Mouse (Mus musculus): ENCODE results near the gene Khdc3. TPM values are rescaled to one million over a fixed set of nuclear protein-coding genes. Genes with fewer than 3 reads are reported as not detected.
"Not testable (repeated sequence)": the region's sequence is repeated elsewhere in the genome, so short reads cannot be mapped to it uniquely, and the experiment has no call there.

Khdc3 gene
- total RNA-seq, 2 experiments from 2014 or later = not detected

- no peak for DNase-seq
- intact Hi-C loops (cut with DNase I; ENCODE audit: low total_unique reads) = loop anchor here (10.0 kb wide), 1 partner anchor 127 kb away; no protein-coding TSS in a partner anchor
Observed at GRCm38 (mm10) chr9:73091747-73092146, 9.9 kb upstream of the Khdc3 start.

- intact Hi-C loops (cut with DNase I; ENCODE audit: low total_unique reads) = loop anchor here (10.0 kb wide), 1 partner anchor 130 kb away; no protein-coding TSS in a partner anchor
- no peak for DNase-seq
Observed at GRCm38 (mm10) chr9:73094580-73094979, 7.1 kb upstream of the Khdc3 start.

- intact Hi-C loops (cut with DNase I; ENCODE audit: low total_unique reads) = loop anchor here (10.0 kb wide), 1 partner anchor 133 kb away; no protein-coding TSS in a partner anchor
- DNase-seq = no peak
Observed at GRCm38 (mm10) chr9:73097898-73098297, 3.7 kb upstream of the Khdc3 start.

GRCm38 (mm10) chr9:73102181-73102580 is 545 bp downstream of the Khdc3 start, which contains the start of gene Gm20509:
Gene Gm20509, plus strand, starts transcription at chr9:73102470.
- DNase-seq = no peak
- intact Hi-C loops (cut with DNase I; ENCODE audit: low total_unique reads) = no loop called here

GRCm38 (mm10) chr9:73103159-73103879 is 1.7 kb downstream of the Khdc3 start:
- intact Hi-C loops (cut with DNase I; ENCODE audit: low total_unique reads) = no loop called here
- peak; percentile 66 for DNase-seq

GRCm38 (mm10) chr9:73103880-73104198 is 2.2 kb downstream of the Khdc3 start:
- intact Hi-C loops (cut with DNase I; ENCODE audit: low total_unique reads) = no loop called here
- no peak for DNase-seq

GRCm38 (mm10) chr9:73105141-73105540 is 3.5 kb downstream of the Khdc3 start:
- DNase-seq = no peak
- intact Hi-C loops (cut with DNase I; ENCODE audit: low total_unique reads) = no loop called here

- DNase-seq = no peak
- intact Hi-C loops (cut with DNase I; ENCODE audit: low total_unique reads) = no loop called here
Observed at GRCm38 (mm10) chr9:73105771-73106170, 4.1 kb downstream of the Khdc3 start.

GRCm38 (mm10) chr9:73112919-73113906 is 11.6 kb downstream of the Khdc3 start, which contains the start of gene Rsl24d1:
Gene Rsl24d1, plus strand, starts transcription at chr9:73113426.
- intact Hi-C loops (cut with DNase I; ENCODE audit: low total_unique reads) = no loop called here
- DNase-seq = peak; percentile 80

GRCm38 (mm10) chr9:73116704-73117103 is 15.1 kb downstream of the Khdc3 start:
- intact Hi-C loops (cut with DNase I; ENCODE audit: low total_unique reads); DNase-seq: not testable (repeated sequence)

GRCm38 (mm10) chr9:73118012-73118411 is 16.4 kb downstream of the Khdc3 start:
- intact Hi-C loops (cut with DNase I; ENCODE audit: low total_unique reads) = no loop called here

GRCm38 (mm10) chr9:73121735-73122134 is 20.1 kb downstream of the Khdc3 start:
- intact Hi-C loops (cut with DNase I; ENCODE audit: low total_unique reads) = no loop called here
- no peak for DNase-seq

More at GRCm38 (mm10) chr9:73118012-73118411, 16.4 kb downstream of the Khdc3 start:
- no peak for DNase-seq

GRCm38 (mm10) chr9:73125043-73125570 is 23.5 kb downstream of the Khdc3 start:
- intact Hi-C loops (cut with DNase I; ENCODE audit: low total_unique reads) = no loop called here

GRCm38 (mm10) chr9:73127457-73127856 is 25.8 kb downstream of the Khdc3 start:
- no peak for DNase-seq
- intact Hi-C loops (cut with DNase I; ENCODE audit: low total_unique reads) = no loop called here

More at GRCm38 (mm10) chr9:73125043-73125570, 23.5 kb downstream of the Khdc3 start:
- DNase-seq = no peak

- intact Hi-C loops (cut with DNase I; ENCODE audit: low total_unique reads) = no loop called here
- no peak for DNase-seq
Observed at GRCm38 (mm10) chr9:73129875-73130274, 28.2 kb downstream of the Khdc3 start.

- no peak for DNase-seq
- intact Hi-C loops (cut with DNase I; ENCODE audit: low total_unique reads) = no loop called here
Observed at GRCm38 (mm10) chr9:73130529-73130928, 28.9 kb downstream of the Khdc3 start.

- no peak for DNase-seq
- intact Hi-C loops (cut with DNase I; ENCODE audit: low total_unique reads) = no loop called here
Observed at GRCm38 (mm10) chr9:73137341-73137886, 35.8 kb downstream of the Khdc3 start.
